Mouse (Mus musculus) heart, adult 8-10 months (tissue): ENCODE results near the gene Padi4. TPM values are rescaled to one million over a fixed set of nuclear protein-coding genes. Genes with fewer than 3 reads are reported as not detected.

Source experiments
- DNase-seq: peaks from one replicate; pipeline ENCODE4 v3.0.0; 2022; ENCODE audit warnings: low spot score
- total RNA-seq, 4 experiments: library from RNA; stranded (reverse); gene quantifications; 2 replicates each; pipeline ENCODE4 v1.2.4; 2022

The Padi4 gene
- total RNA-seq, 4 experiments from 2014 or later: 0.24 to 5.3 (median 0.27) TPM

GRCm38 (mm10) chr4:140788264-140788663 is 14.2 kb upstream of the Padi4 start:
- DNase-seq: no peak

GRCm38 (mm10) chr4:140787414-140787813 is 13.4 kb upstream of the Padi4 start:
- DNase-seq: peak; percentile 48

GRCm38 (mm10) chr4:140785217-140785616 is 11.2 kb upstream of the Padi4 start:
- no peak for DNase-seq

GRCm38 (mm10) chr4:140784292-140784945 is 10.4 kb upstream of the Padi4 start:
- no peak for DNase-seq

GRCm38 (mm10) chr4:140782821-140783220 is 8.8 kb upstream of the Padi4 start:
- no peak for DNase-seq

- DNase-seq: no peak
These were observed 6.5 kb upstream of the Padi4 start for GRCm38 (mm10) chr4:140780507-140780906.

- DNase-seq: no peak
These were observed 5.9 kb upstream of the Padi4 start for GRCm38 (mm10) chr4:140779803-140780397.

GRCm38 (mm10) chr4:140776623-140777022 is 2.6 kb upstream of the Padi4 start:
- DNase-seq: no peak

GRCm38 (mm10) chr4:140775876-140776275 is 1.8 kb upstream of the Padi4 start:
- DNase-seq: no peak

GRCm38 (mm10) chr4:140774893-140775292 is 857 bp upstream of the Padi4 start:
- DNase-seq: no peak

GRCm38 (mm10) chr4:140771091-140771490 is 2.9 kb downstream of the Padi4 start:
- DNase-seq: no peak

GRCm38 (mm10) chr4:140770433-140770832 is 3.6 kb downstream of the Padi4 start:
- peak; percentile 58 for DNase-seq

GRCm38 (mm10) chr4:140768973-140769372 is 5.1 kb downstream of the Padi4 start:
- no peak for DNase-seq

- DNase-seq: no peak
These were observed 8.1 kb downstream of the Padi4 start for GRCm38 (mm10) chr4:140765936-140766335.

- DNase-seq: peak; percentile 24
These were observed 10.9 kb downstream of the Padi4 start for GRCm38 (mm10) chr4:140763158-140763557.

- DNase-seq: no peak
These were observed 12.4 kb downstream of the Padi4 start for GRCm38 (mm10) chr4:140761601-140762000.

- DNase-seq: no peak
These were observed 18.2 kb downstream of the Padi4 start for GRCm38 (mm10) chr4:140755811-140756210.

GRCm38 (mm10) chr4:140753366-140753765 is 20.7 kb downstream of the Padi4 start:
- no peak for DNase-seq

- DNase-seq: no peak
These were observed 23.7 kb downstream of the Padi4 start for GRCm38 (mm10) chr4:140750328-140750727.

- DNase-seq: no peak
These were observed 26.1 kb downstream of the Padi4 start for GRCm38 (mm10) chr4:140747978-140748377.

GRCm38 (mm10) chr4:140744654-140745053 is 29.4 kb downstream of the Padi4 start:
- no peak for DNase-seq

GRCm38 (mm10) chr4:140743086-140743485 is 30.9 kb downstream of the Padi4 start:
- DNase-seq: no peak

- no peak for DNase-seq
These were observed 31.5 kb downstream of the Padi4 start, which contains the start of gene Padi6 for GRCm38 (mm10) chr4:140742543-140742942. TSS of gene Padi6 (minus strand) at chr4:140742643.
